Mouse (Mus musculus): ENCODE measurements at regions not wholly inside any gene's neighbourhood (a gene's known extent, or its start where the extent isn't known, plus 50 kb on each side); places are given as distances from the start of the nearest gene placed in this dataset.

DNA sequence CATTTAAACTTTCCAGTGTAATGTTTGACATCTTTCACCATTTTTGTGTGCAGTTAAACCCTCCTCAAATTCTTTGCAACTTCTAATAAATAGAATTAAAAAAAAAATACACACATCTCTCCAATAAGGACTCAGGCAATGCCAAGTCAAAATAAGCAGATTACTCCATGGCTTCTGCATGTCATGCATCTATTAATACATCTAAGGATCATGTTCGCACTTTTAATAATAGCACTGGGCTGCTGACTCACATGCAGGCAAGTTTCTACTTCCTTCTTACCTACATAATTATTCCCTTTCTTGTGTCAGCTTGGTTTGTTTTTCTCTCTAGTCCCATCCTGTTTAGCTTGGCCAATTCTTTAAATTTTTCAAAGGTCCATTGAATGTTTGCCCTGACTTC lies 415.4 kb upstream of the Acvr2a start:
- Histone ChIP-seq H3K4me3 (ENCODE audit: low read depth, low read length) (no peak overlapping the region), H3K27ac (ENCODE audit: low read length) (no peak overlapping the region), H3K4me1 (ENCODE audit: insufficient read depth, low read depth, low read length) (peaks cover 4% of the 10 kb centered on the region), H3K9ac (replicated peaks; ENCODE audit: low read depth) (no peak overlapping the region), H3K4me2 (replicated peaks; ENCODE audit: low read depth, low read length) (no peak overlapping the region), H3K36me3 (ENCODE audit: insufficient read depth, low read length) (no peaks in the 10 kb centered on the region), H3K27me3 (replicated peaks; ENCODE audit: insufficient read depth, low read length) (no peaks in the 10 kb centered on the region), H3K9me3 (ENCODE audit: low read length) (no peaks in the 10 kb centered on the region)
- ATAC-seq, result no peak
- TF ChIP-seq EP300 (IDR thresholded peaks at IDR 0.05) (no peak), CTCF (IDR thresholded peaks at IDR 0.05) (no peak)
- no peak for DNase-seq (ENCODE audit: low spot score)
- WGBS, result 74% methylated on average over 1 of the region's 1 CpGs

DNA sequence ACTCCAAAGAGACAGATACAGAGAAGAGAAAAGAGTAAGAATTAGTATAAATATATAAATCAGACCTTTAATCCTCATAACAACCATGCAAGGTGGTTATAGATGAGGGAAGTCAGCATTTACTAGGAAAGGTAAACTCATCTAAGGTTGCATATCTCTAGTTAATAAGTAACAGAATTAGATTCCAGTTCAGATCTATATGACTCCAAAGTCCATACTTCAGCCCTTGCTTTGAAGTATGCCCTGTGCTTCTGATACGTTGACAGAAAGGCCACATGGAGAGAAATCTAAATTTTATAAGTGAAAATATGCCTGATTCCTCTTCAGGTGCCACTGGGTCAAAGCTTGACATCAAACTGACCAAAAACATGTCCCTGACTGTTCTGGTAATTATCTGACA lies 414.7 kb upstream of the Acvr2a start:
- Histone ChIP-seq H3K27ac (ENCODE audit: low read length) (no peak overlapping the region), H3K27me3 (replicated peaks; ENCODE audit: insufficient read depth, low read length) (no peaks in the 10 kb centered on the region), H3K9ac (replicated peaks; ENCODE audit: low read depth) (no peak overlapping the region), H3K9me3 (ENCODE audit: low read length) (no peaks in the 10 kb centered on the region), H3K36me3 (ENCODE audit: insufficient read depth, low read length) (no peaks in the 10 kb centered on the region), H3K4me1 (ENCODE audit: insufficient read depth, low read depth, low read length) (peaks cover 4% of the 10 kb centered on the region), H3K4me2 (replicated peaks; ENCODE audit: low read depth, low read length) (no peak overlapping the region), H3K4me3 (ENCODE audit: low read depth, low read length) (no peak overlapping the region)
- no peak for TF ChIP-seq CTCF (IDR thresholded peaks at IDR 0.05)
- TF ChIP-seq EP300 (IDR thresholded peaks at IDR 0.05), result no peak
- ATAC-seq (no peak), DNase-seq (ENCODE audit: low spot score) (no peak)
- WGBS, result 62% methylated on average over 1 of the region's 1 CpGs

DNA sequence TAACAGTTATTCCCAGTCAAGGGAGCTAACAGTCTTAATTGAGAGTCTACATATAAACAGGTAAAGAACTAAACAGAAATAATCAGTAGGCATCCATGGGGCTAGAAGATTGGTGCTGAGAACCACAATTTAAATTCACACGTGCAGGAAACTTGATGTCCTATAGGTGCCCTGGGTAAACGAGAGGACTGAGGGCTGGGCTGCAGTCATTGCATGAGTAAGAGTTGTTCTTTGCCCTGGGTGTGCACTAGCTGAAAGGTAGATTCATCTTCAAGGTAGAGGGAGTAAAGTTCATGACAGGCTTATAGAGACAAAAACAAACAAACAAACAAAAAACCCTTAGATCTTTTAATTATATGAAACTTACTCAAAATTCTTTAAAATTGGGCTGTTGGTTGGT lies 411.1 kb upstream of the Acvr2a start:
- ATAC-seq, result no peak

DNA sequence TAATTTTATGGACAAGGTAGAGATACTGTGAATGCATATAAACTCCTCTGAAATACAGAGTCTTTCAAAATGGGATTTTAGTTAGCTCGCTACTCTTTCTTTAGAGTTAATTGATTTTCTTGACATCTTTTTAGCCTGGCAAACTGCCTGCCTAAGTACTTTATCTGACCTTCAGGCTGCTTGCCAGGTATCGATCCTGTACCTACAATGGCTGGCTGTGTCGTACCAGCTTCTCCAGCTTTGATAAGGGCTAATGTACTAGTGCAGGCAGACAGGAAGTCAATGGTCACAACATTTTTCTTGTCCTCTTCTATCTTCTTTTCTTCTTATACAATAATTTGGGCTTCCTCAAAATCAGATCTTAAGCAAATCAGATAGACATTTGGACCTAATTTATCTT lies 409.4 kb upstream of the Acvr2a start:
- H3K4me1 ChIP-seq (ENCODE audit: insufficient read depth, low read depth, low read length), result peaks cover 4% of the 10 kb centered on the region
- ATAC-seq (no peak), DNase-seq (ENCODE audit: low spot score) (no peak)
- no peaks in the 10 kb centered on the region for H3K27me3 ChIP-seq (replicated peaks; ENCODE audit: insufficient read depth, low read length)
- no peak overlapping the region for H3K4me3 ChIP-seq (ENCODE audit: low read depth, low read length)
- 59% methylated on average over 3 of the region's 3 CpGs for WGBS
- no peaks in the 10 kb centered on the region for H3K36me3 ChIP-seq (ENCODE audit: insufficient read depth, low read length)
- no peaks in the 10 kb centered on the region for H3K9me3 ChIP-seq (ENCODE audit: low read length)
- no peak overlapping the region for H3K9ac ChIP-seq (replicated peaks; ENCODE audit: low read depth)
- TF ChIP-seq EP300 (IDR thresholded peaks at IDR 0.05), result no peak
- TF ChIP-seq CTCF (IDR thresholded peaks at IDR 0.05), result no peak
- H3K27ac ChIP-seq (ENCODE audit: low read length), result no peak overlapping the region
- no peak overlapping the region for H3K4me2 ChIP-seq (replicated peaks; ENCODE audit: low read depth, low read length)

More for the DNA sequence above, 411.1 kb upstream of the Acvr2a start:
- Histone ChIP-seq H3K9me3 (ENCODE audit: low read length) (no peaks in the 10 kb centered on the region), H3K4me1 (ENCODE audit: insufficient read depth, low read depth, low read length) (peaks cover 4% of the 10 kb centered on the region), H3K27me3 (replicated peaks; ENCODE audit: insufficient read depth, low read length) (no peaks in the 10 kb centered on the region), H3K4me2 (replicated peaks; ENCODE audit: low read depth, low read length) (no peak overlapping the region), H3K4me3 (ENCODE audit: low read depth, low read length) (no peak overlapping the region), H3K9ac (replicated peaks; ENCODE audit: low read depth) (no peak overlapping the region), H3K36me3 (ENCODE audit: insufficient read depth, low read length) (no peaks in the 10 kb centered on the region), H3K27ac (ENCODE audit: low read length) (no peak overlapping the region)
- WGBS, result 53% methylated on average over 2 of the region's 2 CpGs
- DNase-seq (ENCODE audit: low spot score), result no peak
- TF ChIP-seq EP300 (IDR thresholded peaks at IDR 0.05) (no peak), CTCF (IDR thresholded peaks at IDR 0.05) (no peak)

DNA sequence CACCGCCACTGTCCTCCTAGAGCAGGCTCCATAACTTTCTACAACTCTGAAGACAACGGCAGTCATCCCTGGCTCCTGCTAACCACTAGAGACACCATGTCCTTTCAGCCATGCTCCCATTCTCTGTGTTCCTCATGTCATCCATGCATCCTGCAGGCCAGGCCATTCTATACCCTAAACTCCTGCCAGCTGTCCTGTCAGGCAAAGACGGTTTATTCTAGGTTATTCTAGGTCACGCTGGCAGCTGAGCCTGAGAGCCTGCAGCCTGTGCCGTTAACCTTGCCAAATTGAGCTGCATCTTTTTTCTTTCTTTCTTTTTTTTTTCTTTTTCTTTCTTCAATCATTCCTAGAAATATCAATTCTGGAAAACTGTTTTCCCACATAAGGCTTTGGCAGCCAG lies 406.0 kb upstream of the Acvr2a start:
- Histone ChIP-seq H3K4me1 (ENCODE audit: insufficient read depth, low read depth, low read length) (no peaks in the 10 kb centered on the region), H3K27me3 (replicated peaks; ENCODE audit: insufficient read depth, low read length) (no peaks in the 10 kb centered on the region), H3K9me3 (ENCODE audit: low read length) (no peaks in the 10 kb centered on the region), H3K4me2 (replicated peaks; ENCODE audit: low read depth, low read length) (no peak overlapping the region), H3K36me3 (ENCODE audit: insufficient read depth, low read length) (no peaks in the 10 kb centered on the region), H3K9ac (replicated peaks; ENCODE audit: low read depth) (no peak overlapping the region), H3K4me3 (ENCODE audit: low read depth, low read length) (no peak overlapping the region), H3K27ac (ENCODE audit: low read length) (no peak overlapping the region)
- DNase-seq (ENCODE audit: low spot score) (no peak), ATAC-seq (no peak)
- 72% methylated on average over 5 of the region's 5 CpGs for WGBS
- no peak for TF ChIP-seq CTCF (IDR thresholded peaks at IDR 0.05)
- no peak for TF ChIP-seq EP300 (IDR thresholded peaks at IDR 0.05)

DNA sequence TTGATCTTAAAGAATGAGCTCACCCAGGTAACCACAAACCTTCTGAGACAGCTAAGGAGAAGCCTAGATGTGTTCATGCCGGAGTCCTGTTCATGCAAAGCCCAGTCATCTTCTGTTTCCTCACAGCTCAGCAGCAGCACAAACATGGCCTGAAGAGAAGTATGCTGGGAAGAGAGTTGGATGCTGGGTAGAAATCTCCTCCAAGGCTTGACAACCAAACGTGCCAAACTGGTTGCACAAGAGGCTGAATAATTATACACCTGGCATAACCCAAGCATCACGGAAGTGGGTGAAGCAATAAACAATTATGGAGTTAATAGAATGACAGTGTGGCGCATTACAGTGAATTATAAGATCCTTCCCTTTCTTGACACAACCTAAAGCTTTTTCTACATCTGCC lies 404.0 kb upstream of the Acvr2a start:
- 84% methylated on average over 4 of the region's 4 CpGs for WGBS
- no peak for TF ChIP-seq EP300 (IDR thresholded peaks at IDR 0.05)
- TF ChIP-seq CTCF (IDR thresholded peaks at IDR 0.05), result no peak
- ATAC-seq, result no peak

DNA sequence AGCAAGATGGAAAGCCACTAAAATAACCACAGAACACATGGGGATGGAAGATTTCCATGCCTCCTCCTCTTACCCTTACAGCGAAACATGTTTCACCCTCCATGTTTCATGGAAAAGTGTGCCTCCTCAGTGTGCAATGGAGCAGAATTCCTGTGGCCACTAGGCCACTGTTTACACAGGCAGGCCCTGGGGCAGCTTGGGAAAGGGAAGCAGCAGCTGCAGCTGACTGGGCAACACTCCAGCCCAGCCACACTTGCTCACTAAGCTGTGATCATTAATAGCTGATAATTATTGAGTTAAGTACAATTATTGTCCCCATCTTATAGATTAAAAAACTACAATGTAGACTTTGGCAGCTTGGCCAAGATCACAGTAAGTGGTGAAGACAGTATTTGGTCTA lies 402.5 kb upstream of the Acvr2a start:
- no peaks in the 10 kb centered on the region for H3K4me1 ChIP-seq (ENCODE audit: insufficient read depth, low read depth, low read length)
- no peak overlapping the region for H3K27ac ChIP-seq (ENCODE audit: low read length)
- H3K4me3 ChIP-seq (ENCODE audit: low read depth, low read length), result no peak overlapping the region
- no peaks in the 10 kb centered on the region for H3K36me3 ChIP-seq (ENCODE audit: insufficient read depth, low read length)
- H3K9ac ChIP-seq (replicated peaks; ENCODE audit: low read depth), result no peak overlapping the region
- TF ChIP-seq CTCF (IDR thresholded peaks at IDR 0.05) (no peak), EP300 (IDR thresholded peaks at IDR 0.05) (no peak)
- H3K27me3 ChIP-seq (replicated peaks; ENCODE audit: insufficient read depth, low read length), result no peaks in the 10 kb centered on the region
- ATAC-seq, result no peak
- WGBS, result 100% methylated on average over 1 of the region's 1 CpGs
- no peaks in the 10 kb centered on the region for H3K9me3 ChIP-seq (ENCODE audit: low read length)
- DNase-seq (ENCODE audit: low spot score), result no peak
- H3K4me2 ChIP-seq (replicated peaks; ENCODE audit: low read depth, low read length), result no peak overlapping the region

More for the DNA sequence above, 404.0 kb upstream of the Acvr2a start:
- no peaks in the 10 kb centered on the region for H3K27me3 ChIP-seq (replicated peaks; ENCODE audit: insufficient read depth, low read length)
- H3K9ac ChIP-seq (replicated peaks; ENCODE audit: low read depth), result no peak overlapping the region
- no peaks in the 10 kb centered on the region for H3K4me1 ChIP-seq (ENCODE audit: insufficient read depth, low read depth, low read length)
- no peak overlapping the region for H3K4me3 ChIP-seq (ENCODE audit: low read depth, low read length)
- H3K27ac ChIP-seq (ENCODE audit: low read length), result no peak overlapping the region
- no peak for DNase-seq (ENCODE audit: low spot score)
- H3K36me3 ChIP-seq (ENCODE audit: insufficient read depth, low read length), result no peaks in the 10 kb centered on the region
- no peaks in the 10 kb centered on the region for H3K9me3 ChIP-seq (ENCODE audit: low read length)
- no peak overlapping the region for H3K4me2 ChIP-seq (replicated peaks; ENCODE audit: low read depth, low read length)
